Mouse (Mus musculus): Measurements from ENCODE around the gene Skida1. TPM values are rescaled to one million over a fixed set of nuclear protein-coding genes. Genes with fewer than 3 reads are reported as not detected.
A peak's percentile ranks its signal among the peaks of the same experiment; 100 is the strongest.

Gene Skida1
- total and polyA plus RNA-seq, 3 experiments: 1.7 to 4.5 (median 3.7) TPM

GRCm38 (mm10) chr2:18039566-18040290, 9.1 kb downstream of the Skida1 start:
- no peak overlapping the region for H3K27ac ChIP-seq
- no peaks in the 10 kb centered on the region for H3K79me2 ChIP-seq (replicated peaks; ENCODE audit: control insufficient read depth, insufficient read depth, low read length)
- intact Hi-C loops (cut with DNase I): no loop called here
- no peak overlapping the region for H3K9ac ChIP-seq (ENCODE audit: low read depth, low read length)
- DNase-seq: peak in 1 of 2 experiments; percentile 32
- no peaks in the 10 kb centered on the region for H3K27me3 ChIP-seq (ENCODE audit: control insufficient read depth, insufficient read depth, low read length)
- TF ChIP-seq EP300 (IDR thresholded peaks at IDR 0.05; ENCODE audit: insufficient read depth, low read depth, low read length): no peak
- no peak for TF ChIP-seq POLR2A (IDR thresholded peaks at IDR 0.05; ENCODE audit: insufficient read depth, low read depth, low read length)
- TF ChIP-seq CTCF (IDR thresholded peaks at IDR 0.05): no peak
- no peaks in the 10 kb centered on the region for H3K4me1 ChIP-seq (ENCODE audit: control insufficient read depth, insufficient read depth, low read length)
- H3K36me3 ChIP-seq (ENCODE audit: control insufficient read depth, insufficient read depth, low read length): no peaks in the 10 kb centered on the region; the same call in 1 of the 2 replicates
- WGBS: 50% methylated on average over 46 of the region's 46 CpGs
- no peak overlapping the region for H3K4me3 ChIP-seq

DNA sequence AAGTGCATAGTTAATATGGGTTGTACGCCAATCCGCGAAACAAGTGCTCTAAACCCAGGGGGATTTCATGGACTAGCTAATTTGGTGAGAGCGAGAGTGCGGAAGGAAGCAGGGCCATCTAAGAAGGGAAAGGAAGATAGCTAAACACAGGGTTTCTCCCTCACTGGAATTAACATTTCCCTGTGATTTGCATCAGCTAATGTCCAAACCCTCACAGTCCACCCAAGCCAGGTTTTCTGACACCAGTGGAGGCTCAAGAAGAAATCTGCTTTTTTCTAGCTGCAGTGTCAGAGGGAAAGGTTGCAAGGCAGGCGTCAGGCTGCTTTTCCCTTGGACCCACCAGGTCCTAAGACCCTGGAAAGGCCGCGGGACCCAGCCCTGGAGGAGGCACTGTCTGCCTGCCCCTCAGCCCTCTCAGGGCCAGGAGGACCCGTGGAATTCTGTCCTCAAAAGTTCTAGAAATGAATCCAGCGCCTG, 9.9 kb downstream of the Skida1 start:
- 85% methylated on average over 10 of the region's 10 CpGs for WGBS
- Histone ChIP-seq H3K36me3 (ENCODE audit: control insufficient read depth, insufficient read depth, low read length) (no peaks in the 10 kb centered on the region), H3K27ac (no peak overlapping the region), H3K4me1 (ENCODE audit: control insufficient read depth, insufficient read depth, low read length) (no peaks in the 10 kb centered on the region), H3K79me2 (replicated peaks; ENCODE audit: control insufficient read depth, insufficient read depth, low read length) (no peaks in the 10 kb centered on the region), H3K27me3 (ENCODE audit: control insufficient read depth, insufficient read depth, low read length) (no peaks in the 10 kb centered on the region), H3K9ac (ENCODE audit: low read depth, low read length) (no peak overlapping the region), H3K4me3 (no peak overlapping the region)
- DNase-seq: no peak
- intact Hi-C loops (cut with DNase I): no loop called here
- TF ChIP-seq EP300 (IDR thresholded peaks at IDR 0.05; ENCODE audit: insufficient read depth, low read depth, low read length): no peak
- TF ChIP-seq POLR2A (IDR thresholded peaks at IDR 0.05; ENCODE audit: insufficient read depth, low read depth, low read length): no peak
- TF ChIP-seq CTCF (IDR thresholded peaks at IDR 0.05): no peak

DNA sequence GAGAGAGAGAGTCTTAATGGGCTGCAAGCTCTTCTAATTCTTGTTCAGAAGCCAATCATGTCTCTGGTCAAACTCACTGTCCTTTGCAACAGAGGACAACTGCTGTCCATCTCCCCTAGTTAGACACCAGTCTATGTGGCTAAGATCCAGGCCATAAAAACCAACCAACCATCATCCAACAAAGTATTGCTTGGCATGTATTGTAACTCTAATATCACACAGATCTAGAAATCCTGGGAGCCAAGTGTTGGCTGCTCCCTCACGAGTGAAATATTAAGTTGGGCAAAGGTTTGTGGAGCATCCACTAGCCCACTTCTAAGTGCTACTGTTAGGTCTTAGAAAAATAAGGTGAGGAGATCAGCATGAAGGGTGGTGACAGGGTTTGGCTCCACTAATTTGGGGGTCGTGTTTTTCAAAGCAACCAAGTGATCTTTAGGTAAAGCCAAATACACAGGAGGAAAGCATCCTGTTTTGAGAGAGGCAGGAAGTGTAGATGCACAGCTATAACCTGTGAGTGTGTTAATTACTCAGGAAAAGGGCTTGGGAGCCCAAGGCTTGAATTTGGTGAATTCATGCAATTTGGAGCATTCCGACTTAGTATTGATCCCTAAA, 10.6 kb downstream of the Skida1 start:
- H3K36me3 ChIP-seq (ENCODE audit: control insufficient read depth, insufficient read depth, low read length): no peaks in the 10 kb centered on the region
- H3K79me2 ChIP-seq (replicated peaks; ENCODE audit: control insufficient read depth, insufficient read depth, low read length): no peaks in the 10 kb centered on the region
- H3K4me1 ChIP-seq (ENCODE audit: control insufficient read depth, insufficient read depth, low read length): no peaks in the 10 kb centered on the region
- intact Hi-C loops (cut with DNase I): no loop called here
- no peak overlapping the region for H3K4me3 ChIP-seq
- 72% methylated on average over 3 of the region's 3 CpGs for WGBS
- no peak overlapping the region for H3K27ac ChIP-seq
- H3K27me3 ChIP-seq (ENCODE audit: control insufficient read depth, insufficient read depth, low read length): no peaks in the 10 kb centered on the region
- no peak overlapping the region for H3K9ac ChIP-seq (ENCODE audit: low read depth, low read length)
- no peak for DNase-seq
- no peak for TF ChIP-seq CTCF (IDR thresholded peaks at IDR 0.05)
- TF ChIP-seq POLR2A (IDR thresholded peaks at IDR 0.05; ENCODE audit: insufficient read depth, low read depth, low read length): no peak

- H3K79me2 ChIP-seq (replicated peaks; ENCODE audit: control insufficient read depth, insufficient read depth, low read length): no peaks in the 10 kb centered on the region
- H3K4me3 ChIP-seq: no peak within 1 kb of the TSS
- H3K36me3 ChIP-seq (ENCODE audit: control insufficient read depth, insufficient read depth, low read length): no peaks in the 10 kb centered on the region
- no peak for DNase-seq
- TF ChIP-seq CTCF (IDR thresholded peaks at IDR 0.05): no peak
- no peak for TF ChIP-seq POLR2A (IDR thresholded peaks at IDR 0.05; ENCODE audit: insufficient read depth, low read depth, low read length)
- TF ChIP-seq EP300 (IDR thresholded peaks at IDR 0.05; ENCODE audit: insufficient read depth, low read depth, low read length): no peak
- intact Hi-C loops (cut with DNase I): no loop called here
- no peak within 1 kb of the TSS for H3K9ac ChIP-seq (ENCODE audit: low read depth, low read length)
- no peaks in the 10 kb centered on the region for H3K27me3 ChIP-seq (ENCODE audit: control insufficient read depth, insufficient read depth, low read length)
- WGBS: 65% methylated on average over 2 of the region's 2 CpGs
- H3K4me1 ChIP-seq (ENCODE audit: control insufficient read depth, insufficient read depth, low read length): no peaks in the 10 kb centered on the region
- H3K27ac ChIP-seq: no peak within 1 kb of the TSS
Measured at GRCm38 (mm10) chr2:18037491-18037890, 11.4 kb downstream of the Skida1 start, which contains the start of gene A930004D18Rik. TSS of gene A930004D18Rik (minus strand) at chr2:18037737.

- WGBS: 94% methylated on average over 10 of the region's 10 CpGs
- DNase-seq: no peak
- Histone ChIP-seq H3K4me3 (no peak overlapping the region), H3K27me3 (ENCODE audit: control insufficient read depth, insufficient read depth, low read length) (no peaks in the 10 kb centered on the region), H3K9ac (ENCODE audit: low read depth, low read length) (no peak overlapping the region), H3K36me3 (ENCODE audit: control insufficient read depth, insufficient read depth, low read length) (no peaks in the 10 kb centered on the region), H3K27ac (no peak overlapping the region), H3K4me1 (ENCODE audit: control insufficient read depth, insufficient read depth, low read length) (peaks cover 2% of the 10 kb centered on the region; the same call in 1 of the 2 replicates), H3K79me2 (replicated peaks; ENCODE audit: control insufficient read depth, insufficient read depth, low read length) (no peaks in the 10 kb centered on the region)
- intact Hi-C loops (cut with DNase I): loop anchor here (5.0 kb wide), 1 partner anchor 658 kb away; the partner anchor contains the start of gene Spag6
- TF ChIP-seq POLR2A (IDR thresholded peaks at IDR 0.05; ENCODE audit: insufficient read depth, low read depth, low read length) (no peak), EP300 (IDR thresholded peaks at IDR 0.05; ENCODE audit: insufficient read depth, low read depth, low read length) (no peak), CTCF (IDR thresholded peaks at IDR 0.05) (no peak)
Measured at GRCm38 (mm10) chr2:18034371-18035250, 14.2 kb downstream of the Skida1 start.

Data from heart, adult 2 months (tissue).